7 mouse cellular contexts compared by ENCODE assay signal in genomic region chr1:118980636-118981035, GRCm38 (mm10).
A peak's percentile ranks its signal among the peaks of the same experiment; 100 is the strongest.
DNase-seq lines count a peak whose midpoint lies in the region; ATAC-seq and TF ChIP-seq lines count a peak whose summit lies in the region.

No protein-coding gene starts in this region.

- no peak for TF ChIP-seq POLR2A in kidney, adult 2 months (IDR thresholded peaks at IDR 0.05; ENCODE audit: low read depth, low read length)

- peak; percentile 11 for DNase-seq in kidney, adult 18-20 months
- no peak for DNase-seq in kidney, adult 2 months
- DNase-seq in Patski (ENCODE audit: low read depth, low spot score), result peak; percentile 50
- DNase-seq in brain, adult 2 months (ENCODE audit: low read depth, low spot score), result peak; percentile 30
- DNase-seq in lung, postnatal 10 days, result peak; percentile 66
- DNase-seq in spleen, adult 18-20 months, result no peak
- no peak for DNase-seq in urinary bladder, postnatal 25 days (ENCODE audit: low spot score)

- no peaks in the 10 kb centered on the region for H3K4me1 ChIP-seq in kidney, adult 2 months (ENCODE audit: control insufficient read depth, insufficient read depth, low read length)

- H3K27ac ChIP-seq in kidney, adult 2 months (ENCODE audit: insufficient read depth, low read depth, low read length), result no peak overlapping the region

- CTCF ChIA-PET in Patski (lab: Charles Lee), result interaction anchor here (1.3 kb wide), 1 partner anchor 72 kb away, joined by 4 read pairs; no protein-coding TSS in a partner anchor

- 47% methylated on average over 7 of the region's 7 CpGs for WGBS in kidney, adult 2 months

- no peaks in the 10 kb centered on the region for H3K36me3 ChIP-seq in kidney, adult 2 months (ENCODE audit: control insufficient read depth, insufficient read depth, low read length)

- in situ Hi-C loops in Patski (cut with MboI; ENCODE audit: low pct_unique_long_range_greater_than_20kb), result no loop called here

- H3K4me3 ChIP-seq in kidney, adult 2 months (ENCODE audit: insufficient read depth, low read depth, low read length), result no peak overlapping the region

- TF ChIP-seq CTCF in kidney, adult 2 months (conservative IDR thresholded peaks at IDR 0.05; ENCODE audit: insufficient read depth, insufficient read length, low read depth, low read length), result no peak
- TF ChIP-seq CTCF in Patski (IDR thresholded peaks at IDR 0.05), result no peak

- POLR2A ChIA-PET in Patski (lab: Charles Lee), result interaction anchor here (0.5 kb wide), 1 partner anchor 146 kb away, joined by 3 read pairs; no protein-coding TSS in a partner anchor

- no peak for ATAC-seq in Patski

- H3K27me3 ChIP-seq in kidney, adult 2 months (replicated peaks; ENCODE audit: control insufficient read depth, insufficient read depth, low read length), result no peaks in the 10 kb centered on the region
- H3K27me3 ChIP-seq in Patski, result no peaks in the 10 kb centered on the region

Comparison
In these comparisons a context has a peak if more than half of its experiments do, and no peak if none do; other contexts are left out.
1. DNase-seq: peak in kidney, adult 18-20 months (single experiment), Patski (single experiment), brain, adult 2 months (single experiment) and lung, postnatal 10 days (single experiment); none in kidney, adult 2 months (single experiment), spleen, adult 18-20 months (0 of 2) and urinary bladder, postnatal 25 days (single experiment).